Mouse (Mus musculus) T-helper 17 cell (primary cell): Measurements from ENCODE around the gene Ror2.

Experiments used
- in situ Hi-C, 2 experiments: fragments of 300-600 bp; cut with MboI, MseI; formaldehyde crosslinking; loops; 1 replicate in 1 of 2; 2 replicates in 1 of 2; pipeline ENCODE4 v1.15.1; 2025; ENCODE audit warnings: high pct_unique_total_duplicates in 2 of 2

The Ror2 gene

GRCm38 (mm10) chr13:53143076-53143475, 142.8 kb downstream of the Ror2 start:
- in situ Hi-C loops = loop anchor here in 1 of 2 experiments (10.0 kb wide), 1 partner anchor 62 kb away; no protein-coding TSS in a partner anchor

- in situ Hi-C loops = loop anchor here in 1 of 2 experiments (10.0 kb wide), 1 partner anchor 63 kb away; no protein-coding TSS in a partner anchor
Observed at GRCm38 (mm10) chr13:53142268-53142667, 143.7 kb downstream of the Ror2 start.

DNA sequence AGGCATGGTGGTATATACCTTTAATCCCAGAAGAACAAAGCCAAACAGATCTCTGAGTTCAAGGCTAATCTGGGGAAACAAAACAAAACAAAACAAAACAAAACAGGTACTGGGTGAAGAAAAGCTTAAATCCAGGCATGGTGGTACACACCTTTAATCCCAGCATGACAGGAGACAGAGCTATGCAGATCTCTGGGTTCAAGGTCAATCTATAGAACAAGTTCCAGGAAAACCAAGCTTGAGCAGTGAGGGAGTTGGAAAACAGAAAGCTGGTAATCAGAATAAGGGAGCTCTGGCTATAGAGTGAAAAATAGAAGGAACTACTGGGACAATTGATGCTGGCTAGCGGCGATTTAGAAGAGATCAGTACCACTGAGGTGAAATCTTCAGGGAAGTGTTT, 145.6 kb downstream of the Ror2 start:
- in situ Hi-C loops = loop anchor here in 1 of 2 experiments (10.0 kb wide), 1 partner anchor 65 kb away; no protein-coding TSS in a partner anchor

DNA sequence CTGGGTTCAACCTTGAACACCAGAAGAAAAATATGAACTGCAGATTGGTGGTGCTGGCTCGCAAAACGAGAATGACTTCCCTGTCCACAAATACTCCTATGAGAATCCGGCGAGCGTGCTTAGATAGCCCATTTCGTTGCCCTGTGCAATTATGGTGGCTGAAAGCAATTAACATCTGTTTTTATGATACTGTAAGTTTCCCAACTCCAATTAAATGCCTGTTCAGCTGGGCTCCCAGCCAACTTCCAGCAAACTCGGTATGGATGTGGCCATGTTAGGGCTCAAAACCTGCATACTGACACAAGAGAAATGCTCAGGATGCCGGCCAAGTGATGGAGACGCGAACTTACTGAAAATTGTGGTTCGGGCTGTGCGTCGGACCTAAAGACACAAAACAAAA, 155.4 kb downstream of the Ror2 start:
- in situ Hi-C loops = no loop called here

GRCm38 (mm10) chr13:53130032-53130431, 155.9 kb downstream of the Ror2 start:
- in situ Hi-C loops = no loop called here

- in situ Hi-C loops = no loop called here
Observed at GRCm38 (mm10) chr13:53125627-53126026, 160.3 kb downstream of the Ror2 start.

DNA sequence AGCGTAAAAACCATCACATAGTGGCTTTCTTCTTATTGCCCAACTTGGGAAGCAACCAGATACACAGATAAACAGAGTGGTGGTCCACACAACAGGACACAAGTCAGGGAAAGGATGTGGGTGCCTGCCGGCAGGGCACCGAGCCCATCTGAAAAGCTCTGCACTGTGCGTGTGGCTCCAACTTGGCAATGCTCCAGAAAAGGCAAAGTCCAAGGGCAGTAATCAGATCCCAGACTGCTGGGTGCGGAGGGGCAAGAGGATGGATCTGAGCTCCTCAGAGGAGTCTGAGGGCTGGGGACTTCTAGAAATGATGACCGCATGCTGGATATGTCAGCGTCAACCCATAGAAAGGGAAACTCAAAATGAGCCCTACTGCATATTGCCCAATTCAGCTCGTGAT, 163.8 kb downstream of the Ror2 start:
- in situ Hi-C loops = loop anchor here (5.0 kb wide), 2 partner anchors 235 to 295 kb away; no protein-coding TSS in a partner anchor

- in situ Hi-C loops = loop anchor here (5.0 kb wide), 2 partner anchors 236 to 296 kb away; no protein-coding TSS in a partner anchor
Observed at GRCm38 (mm10) chr13:53120906-53121305, 165.0 kb downstream of the Ror2 start.

GRCm38 (mm10) chr13:53119586-53120426, 166.1 kb downstream of the Ror2 start:
- in situ Hi-C loops = loop anchor here (5.0 kb wide), 2 partner anchors 237 to 297 kb away; no protein-coding TSS in a partner anchor

GRCm38 (mm10) chr13:53118398-53118797, 167.5 kb downstream of the Ror2 start:
- in situ Hi-C loops = loop anchor here in 1 of 2 experiments (5.0 kb wide), 1 partner anchor 239 kb away; no protein-coding TSS in a partner anchor

GRCm38 (mm10) chr13:53117921-53118320, 168.0 kb downstream of the Ror2 start:
- in situ Hi-C loops = loop anchor here in 1 of 2 experiments (5.0 kb wide), 1 partner anchor 239 kb away; no protein-coding TSS in a partner anchor

GRCm38 (mm10) chr13:53110249-53110578, 175.7 kb downstream of the Ror2 start:
- in situ Hi-C loops = no loop called here

DNA sequence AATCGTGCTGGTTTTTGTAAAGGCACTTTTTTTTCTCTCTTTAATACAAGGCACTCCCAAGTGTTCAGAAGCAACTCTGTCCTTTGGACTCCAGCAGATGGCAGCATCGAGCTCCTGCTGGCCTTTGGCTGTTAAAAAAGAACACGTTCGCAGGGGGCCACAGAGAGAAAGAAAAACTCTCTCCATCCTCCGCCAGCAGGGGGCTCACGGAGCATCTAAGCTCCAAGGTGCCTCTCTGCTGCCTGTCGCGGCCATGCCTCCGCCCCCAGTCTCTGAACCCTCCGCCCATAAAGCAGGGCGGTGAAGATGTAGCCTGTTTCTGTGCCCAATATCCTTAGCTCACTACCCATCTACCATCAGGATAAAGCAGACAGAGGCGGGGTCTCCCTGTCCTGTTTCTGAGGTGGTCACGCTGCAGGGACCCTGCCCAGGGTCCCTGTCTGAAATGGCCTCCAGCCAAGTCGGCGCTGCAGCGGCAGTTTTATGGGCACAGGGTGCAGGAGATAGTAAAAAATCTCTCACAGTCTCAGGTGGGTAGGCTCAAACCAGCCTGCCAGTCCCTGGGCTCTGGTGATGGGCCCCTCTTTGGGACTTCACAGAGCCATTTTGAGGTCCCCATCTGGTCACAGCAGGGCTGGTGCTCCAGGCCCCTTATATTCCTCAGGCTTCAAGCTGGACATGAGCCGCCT, 176.2 kb downstream of the Ror2 start:
- in situ Hi-C loops = no loop called here

- in situ Hi-C loops = no loop called here
Observed at GRCm38 (mm10) chr13:53106676-53107075, 179.2 kb downstream of the Ror2 start.

DNA sequence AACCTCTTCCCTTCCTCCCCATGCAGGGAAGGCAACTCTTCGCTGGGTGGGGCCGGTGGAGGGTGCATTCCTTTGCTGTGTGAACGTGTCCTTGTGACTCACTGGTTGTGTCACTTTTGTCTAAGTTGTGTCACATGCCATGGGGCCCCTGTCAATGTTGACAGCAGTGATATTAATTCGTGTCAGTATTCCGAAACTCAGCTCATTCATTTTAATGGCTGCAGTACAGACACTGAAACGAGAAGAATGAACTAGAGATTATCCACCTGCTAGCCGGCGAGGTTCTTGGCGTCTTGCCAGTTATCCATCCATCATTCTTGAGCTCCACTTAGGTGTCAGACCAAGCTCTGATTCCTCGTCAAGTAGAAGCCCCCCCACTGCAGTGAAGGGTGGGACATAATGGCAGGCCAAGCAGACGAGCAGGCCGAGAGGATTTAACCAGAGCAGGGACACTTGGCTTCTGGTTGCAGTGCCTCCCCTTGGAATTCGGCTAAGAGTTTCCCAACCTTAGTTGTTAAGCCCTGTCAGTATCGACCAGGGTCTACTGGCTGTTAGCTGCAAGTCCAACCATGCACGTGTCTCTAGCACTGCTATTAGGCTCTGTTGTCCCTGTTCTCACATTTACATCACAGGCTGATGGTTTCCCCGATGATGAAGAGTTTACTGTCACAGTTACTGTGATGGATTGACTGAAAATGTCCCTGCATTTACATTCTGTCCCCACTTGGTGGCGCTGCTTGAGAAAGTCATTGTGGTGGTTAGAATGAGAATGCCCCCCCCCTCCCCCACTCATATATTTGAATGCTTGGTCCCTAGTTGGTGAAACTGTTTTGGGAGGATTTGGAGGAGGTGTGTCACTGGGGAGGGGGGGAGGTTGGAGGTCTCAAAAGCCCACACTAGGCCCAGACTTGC, 185.9 kb downstream of the Ror2 start:
- in situ Hi-C loops = loop anchor here (5.0 to 10.0 kb wide), 4 partner anchors 105 to 453 kb away; no protein-coding TSS in a partner anchor

DNA sequence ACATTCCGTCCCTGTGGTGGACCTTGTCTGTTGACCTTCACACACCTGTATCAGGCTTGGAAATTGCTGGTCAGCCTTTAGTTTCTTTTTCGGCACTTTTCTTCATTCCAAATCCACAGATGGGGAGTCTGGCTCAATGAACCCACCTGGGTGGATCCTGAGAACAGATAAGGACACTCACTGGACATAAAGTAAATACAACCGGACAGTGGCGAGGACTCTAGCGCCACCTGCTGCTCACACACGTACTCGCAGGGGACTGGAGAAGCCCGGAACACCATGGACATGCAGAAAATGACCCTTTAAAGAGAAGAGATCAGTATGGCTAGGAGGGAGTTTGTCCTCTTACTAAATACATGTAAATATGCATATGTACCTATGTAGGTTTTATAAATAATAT, 189.3 kb downstream of the Ror2 start:
- in situ Hi-C loops = loop anchor here (5.0 to 10.0 kb wide), 3 partner anchors 102 to 439 kb away; no protein-coding TSS in a partner anchor

- in situ Hi-C loops = loop anchor here (5.0 to 10.0 kb wide), 3 partner anchors 100 to 438 kb away; no protein-coding TSS in a partner anchor
Observed at GRCm38 (mm10) chr13:53095222-53095621, 190.7 kb downstream of the Ror2 start.

DNA sequence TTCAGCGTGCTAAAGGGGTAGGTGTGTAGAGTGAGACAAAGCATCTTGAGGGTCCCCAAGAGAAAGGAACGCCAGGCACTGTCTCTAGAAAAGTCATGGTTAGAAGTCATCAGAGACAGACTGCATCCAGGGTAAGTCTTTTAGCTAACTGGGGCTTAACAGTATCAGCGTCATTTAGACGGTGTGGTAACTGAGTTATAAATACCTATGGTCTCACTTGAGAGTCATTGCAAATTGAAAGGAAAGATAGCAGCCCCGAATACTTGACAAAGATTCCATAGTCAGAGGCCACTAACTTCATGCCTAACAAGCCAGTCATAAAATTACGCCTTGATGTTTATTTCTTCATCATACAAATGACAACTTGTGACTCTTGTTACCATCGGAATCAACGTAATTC, 191.3 kb downstream of the Ror2 start:
- in situ Hi-C loops = loop anchor here (5.0 to 10.0 kb wide), 3 partner anchors 100 to 437 kb away; no protein-coding TSS in a partner anchor

- in situ Hi-C loops = loop anchor here in 1 of 2 experiments (5.0 to 10.0 kb wide), 2 partner anchors 99 to 386 kb away; no protein-coding TSS in a partner anchor
Observed at GRCm38 (mm10) chr13:53093407-53093806, 192.5 kb downstream of the Ror2 start.

- in situ Hi-C loops = no loop called here
Observed at GRCm38 (mm10) chr13:53086552-53087282, 199.2 kb downstream of the Ror2 start.
